Mouse (Mus musculus): ENCODE measurements around the gene Cbarp.
A peak's percentile ranks its signal among the peaks of the same experiment; 100 is the strongest.

Gene Cbarp

GRCm38 (mm10) chr10:80143664-80144063 lies 3.0 kb upstream of the Cbarp start:
- no peak for DNase-seq (ENCODE audit: extremely low spot score)

- DNase-seq (ENCODE audit: extremely low spot score) = no peak
These were observed 1.9 kb upstream of the Cbarp start for GRCm38 (mm10) chr10:80142530-80142925.

GRCm38 (mm10) chr10:80141786-80142529 lies 1.3 kb upstream of the Cbarp start:
- peak; percentile 96 for DNase-seq (ENCODE audit: extremely low spot score)

- peak; percentile 94 for DNase-seq (ENCODE audit: extremely low spot score)
These were observed 608 bp upstream of the Cbarp start for GRCm38 (mm10) chr10:80141243-80141642.

GRCm38 (mm10) chr10:80139975-80140665 lies 515 bp downstream of the Cbarp start:
- no peak for DNase-seq (ENCODE audit: extremely low spot score)

- DNase-seq (ENCODE audit: extremely low spot score) = no peak
These were observed 1.2 kb downstream of the Cbarp start for GRCm38 (mm10) chr10:80139439-80139775.

GRCm38 (mm10) chr10:80138553-80139438 lies 1.8 kb downstream of the Cbarp start, which contains the start of gene Atp5d:
Gene Atp5d (plus strand): TSS chr10:80138632.
- peak; percentile 59 for DNase-seq (ENCODE audit: extremely low spot score)

GRCm38 (mm10) chr10:80137626-80138552 lies 2.7 kb downstream of the Cbarp start:
- no peak for DNase-seq (ENCODE audit: extremely low spot score)

GRCm38 (mm10) chr10:80136952-80137625 lies 3.5 kb downstream of the Cbarp start:
- peak; percentile 43 for DNase-seq (ENCODE audit: extremely low spot score)

- DNase-seq (ENCODE audit: extremely low spot score) = no peak
These were observed 4.3 kb downstream of the Cbarp start for GRCm38 (mm10) chr10:80136179-80136951.

GRCm38 (mm10) chr10:80135641-80136040 lies 5.0 kb downstream of the Cbarp start:
- no peak for DNase-seq (ENCODE audit: extremely low spot score)

- no peak for DNase-seq (ENCODE audit: extremely low spot score)
These were observed 5.5 kb downstream of the Cbarp start for GRCm38 (mm10) chr10:80135161-80135560.

GRCm38 (mm10) chr10:80134421-80134820 lies 6.2 kb downstream of the Cbarp start:
- no peak for DNase-seq (ENCODE audit: extremely low spot score)

- no peak for DNase-seq (ENCODE audit: extremely low spot score)
These were observed 7.3 kb downstream of the Cbarp start for GRCm38 (mm10) chr10:80133226-80133849.

GRCm38 (mm10) chr10:80131952-80132350 lies 8.7 kb downstream of the Cbarp start:
- DNase-seq (ENCODE audit: extremely low spot score) = peak; percentile 48

- DNase-seq (ENCODE audit: extremely low spot score) = peak; percentile 73
These were observed 9.2 kb downstream of the Cbarp start for GRCm38 (mm10) chr10:80131316-80131951.

- no peak for DNase-seq (ENCODE audit: extremely low spot score)
These were observed 10.1 kb downstream of the Cbarp start for GRCm38 (mm10) chr10:80130403-80131031.

- DNase-seq (ENCODE audit: extremely low spot score) = no peak
These were observed 10.8 kb downstream of the Cbarp start for GRCm38 (mm10) chr10:80129846-80130245.
